Mouse (Mus musculus) MEL (cell line): ENCODE measurements at regions not wholly inside any gene's neighbourhood (a gene's known extent, or its start where the extent isn't known, plus 50 kb on each side); places are given as distances from the start of the nearest gene placed in this dataset.

ENCODE experiments used
- DNase-seq: peaks from one replicate; pipeline ENCODE4 v3.0.0; 2011; ENCODE audit warnings: low read depth, low spot score
- H3K27ac ChIP-seq: 2 replicates; pipeline ENCODE4 v1.5.1; 2012; ENCODE audit warnings: low read depth, mild to moderate bottlenecking, control low read depth, low read length, moderate library complexity; ENCODE audit not compliant: control insufficient read depth
- H3K27me3 ChIP-seq, 2 experiments: fragments of 150-350 bp in 1 of 2; sonication (generic) in 1 of 2; 2 replicates each; pipeline ENCODE4 v1.6.1; 2012; ENCODE audit warnings: low read length in 2 of 2, mild to moderate bottlenecking in 2 of 2, improper control_type of control experiment in 1 of 2, moderate library complexity in 1 of 2; ENCODE audit not compliant: insufficient read depth in 2 of 2, control insufficient read depth in 1 of 2
- H3K36me3 ChIP-seq, 2 experiments: 2 replicates each; pipeline ENCODE4 v1.6.1; 2012 to 2014; ENCODE audit warnings: low read length in 2 of 2, improper control_type of control experiment in 1 of 2, inconsistent platforms in 1 of 2, mild to moderate bottlenecking in 1 of 2; ENCODE audit not compliant: insufficient read depth in 2 of 2, control insufficient read depth in 1 of 2
- H3K4me1 ChIP-seq, 2 experiments: fragments of 150-350 bp in 1 of 2; sonication (generic) in 1 of 2; 2 replicates each; pipeline ENCODE4 v1.6.1; 2012; ENCODE audit warnings: low read length in 2 of 2, improper control_type of control experiment in 1 of 2, mild to moderate bottlenecking in 1 of 2; ENCODE audit not compliant: insufficient read depth in 2 of 2, control insufficient read depth in 1 of 2
- H3K4me3 ChIP-seq, 2 experiments: fragments of 150-350 bp in 1 of 2; sonication (generic) in 1 of 2; 2 replicates each; pipeline ENCODE4 v1.5.1; 2012; ENCODE audit warnings: low read depth in 2 of 2, low read length in 2 of 2, mild to moderate bottlenecking in 2 of 2, moderate library complexity in 2 of 2, control low read depth in 1 of 2, improper control_type of control experiment in 1 of 2; ENCODE audit not compliant: control insufficient read depth in 1 of 2, insufficient read depth in 1 of 2
- H3K79me2 ChIP-seq: 2 replicates; pipeline ENCODE4 v1.6.1; 2012; ENCODE audit warnings: mild to moderate bottlenecking, low read length, moderate library complexity; ENCODE audit not compliant: control insufficient read depth, poor library complexity, insufficient read depth
- H3K9ac ChIP-seq: 2 replicates; pipeline ENCODE4 v1.6.1; 2012; ENCODE audit warnings: low read depth, mild to moderate bottlenecking, control low read depth, low read length, moderate library complexity; ENCODE audit not compliant: control insufficient read depth, poor library complexity, severe bottlenecking
- H3K9me3 ChIP-seq: fragments of 150-350 bp; sonication (generic); replicated peaks from 2 replicates; pipeline ENCODE4 v1.6.1; 2012; ENCODE audit warnings: mild to moderate bottlenecking, low read length, improper control_type of control experiment, moderate library complexity; ENCODE audit not compliant: insufficient read depth
- BHLHE40 ChIP-seq: IDR thresholded peaks from 2 replicates; pipeline ENCODE4 v1.6.1; 2012; ENCODE audit warnings: low read depth, mild to moderate bottlenecking, inconsistent platforms, low read length, improper control_type of control experiment, borderline replicate concordance
- CHD1 ChIP-seq: IDR thresholded peaks from 2 replicates; pipeline ENCODE4 v1.6.1; 2012; ENCODE audit warnings: low read depth, mild to moderate bottlenecking, inconsistent platforms, low read length, improper control_type of control experiment
- EP300 ChIP-seq, 2 experiments: IDR thresholded peaks; 2 replicates each; pipeline ENCODE4 v1.6.1; 2011; ENCODE audit warnings: improper control_type of control experiment in 2 of 2, low read length in 2 of 2, low read depth in 1 of 2, mild to moderate bottlenecking in 1 of 2
- GABPA ChIP-seq: IDR thresholded peaks from 2 replicates; pipeline ENCODE4 v1.6.1; 2012; ENCODE audit warnings: low read depth, mild to moderate bottlenecking, inconsistent platforms, low read length, improper control_type of control experiment, moderate library complexity
- HCFC1 ChIP-seq: IDR thresholded peaks from 2 replicates; pipeline ENCODE4 v1.6.1; 2012; ENCODE audit warnings: low read depth, mild to moderate bottlenecking, inconsistent platforms, low read length, improper control_type of control experiment, moderate library complexity
- JUND ChIP-seq: IDR thresholded peaks from 2 replicates; pipeline ENCODE4 v1.6.1; 2011; ENCODE audit warnings: low read depth, mild to moderate bottlenecking, improper control_type of control experiment, low read length
- KAT2A ChIP-seq: conservative IDR thresholded peaks from 2 replicates; pipeline ENCODE4 v1.6.1; 2012; ENCODE audit warnings: low read depth, low read length, improper control_type of control experiment, inconsistent platforms
- MAZ ChIP-seq: IDR thresholded peaks from 2 replicates; pipeline ENCODE4 v1.6.1; 2012; ENCODE audit warnings: low read depth, mild to moderate bottlenecking, inconsistent platforms, low read length, improper control_type of control experiment
- MEF2A ChIP-seq: IDR thresholded peaks from 2 replicates; pipeline ENCODE4 v1.6.1; 2014; ENCODE audit warnings: low read depth, mild to moderate bottlenecking, inconsistent platforms, low read length, improper control_type of control experiment; ENCODE audit not compliant: poor library complexity, insufficient replicate concordance, severe bottlenecking; ENCODE audit errors: extremely low read depth
- MYB ChIP-seq: IDR thresholded peaks from 2 replicates; pipeline ENCODE4 v1.6.1; 2011; ENCODE audit warnings: mild to moderate bottlenecking, low read depth, low read length, improper control_type of control experiment
- NELFE ChIP-seq: IDR thresholded peaks from 2 replicates; pipeline ENCODE4 v1.6.1; 2011; ENCODE audit warnings: low read depth, low read length, improper control_type of control experiment
- NRF1 ChIP-seq: IDR thresholded peaks from 2 replicates; pipeline ENCODE4 v1.6.1; 2014; ENCODE audit warnings: low read depth, mild to moderate bottlenecking, inconsistent platforms, low read length, improper control_type of control experiment, moderate library complexity; ENCODE audit not compliant: poor library complexity, insufficient read depth, severe bottlenecking
- POLR2AphosphoS5 ChIP-seq: IDR thresholded peaks from 2 replicates; pipeline ENCODE4 v1.6.1; 2012; ENCODE audit warnings: low read depth, borderline replicate concordance, mild to moderate bottlenecking, inconsistent platforms, low read length, moderate library complexity, mixed read lengths
- RCOR1 ChIP-seq: IDR thresholded peaks from 2 replicates; pipeline ENCODE4 v1.6.1; 2012; ENCODE audit warnings: low read depth, mild to moderate bottlenecking, inconsistent platforms, low read length, improper control_type of control experiment
- SIN3A ChIP-seq: IDR thresholded peaks from 2 replicates; pipeline ENCODE4 v1.6.1; 2012; ENCODE audit warnings: low read length, improper control_type of control experiment, inconsistent platforms
- TCF12 ChIP-seq: IDR thresholded peaks from 2 replicates; pipeline ENCODE4 v1.6.1; 2014; ENCODE audit warnings: low read depth, mild to moderate bottlenecking, inconsistent platforms, low read length, improper control_type of control experiment, moderate library complexity
- UBTF ChIP-seq: IDR thresholded peaks from 2 replicates; pipeline ENCODE4 v1.6.1; 2012; ENCODE audit warnings: low read depth, mild to moderate bottlenecking, inconsistent platforms, low read length, improper control_type of control experiment, moderate library complexity, borderline replicate concordance; ENCODE audit not compliant: insufficient read depth
- ZMIZ1 ChIP-seq: IDR thresholded peaks from 2 replicates; pipeline ENCODE4 v1.6.1; 2012; ENCODE audit warnings: low read depth, mild to moderate bottlenecking, inconsistent platforms, low read length, improper control_type of control experiment, moderate library complexity
- ZNF384 ChIP-seq: IDR thresholded peaks from 2 replicates; pipeline ENCODE4 v1.6.1; 2012; ENCODE audit warnings: low read depth, mild to moderate bottlenecking, inconsistent platforms, low read length, improper control_type of control experiment

DNA sequence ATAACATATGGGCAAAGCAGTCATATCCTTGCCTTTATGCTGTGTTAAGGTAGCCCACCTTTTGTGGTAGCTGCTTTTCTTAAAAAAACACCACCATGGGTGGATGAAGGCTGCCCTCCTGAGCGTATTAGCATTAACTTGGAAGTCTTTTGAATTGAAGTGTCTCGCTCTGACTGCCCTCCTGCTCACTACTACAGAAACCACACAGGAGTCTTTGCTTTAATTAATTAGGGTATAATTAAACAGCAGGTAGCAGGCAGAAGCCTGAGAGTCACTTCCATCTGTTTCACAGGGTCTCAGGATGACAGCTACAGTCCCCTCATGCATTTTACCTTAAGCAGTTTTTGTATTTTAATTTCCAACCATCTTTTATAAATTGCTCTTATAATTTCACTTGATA, 240.2 kb upstream of the Tacr3 start:
- Histone ChIP-seq H3K27me3 (no peaks in the 10 kb centered on the region; a peak in 1 of 4 replicates), H3K9ac (no peak overlapping the region), H3K79me2 (no peaks in the 10 kb centered on the region), H3K9me3 (no peaks in the 10 kb centered on the region), H3K4me3 (no peak overlapping the region), H3K27ac (no peak overlapping the region), H3K36me3 (no peaks in the 10 kb centered on the region), H3K4me1 (no peaks in the 10 kb centered on the region)
- TF ChIP-seq UBTF (no peak), GABPA (no peak), POLR2AphosphoS5 (no peak), KAT2A (no peak), ZNF384 (no peak), NELFE (no peak), MAZ (no peak), MEF2A (no peak), SIN3A (no peak), CHD1 (no peak), RCOR1 (no peak), JUND (no peak), BHLHE40 (no peak), TCF12 (no peak), HCFC1 (no peak)
- DNase-seq: no peak

- TF ChIP-seq JUND: no peak
- no peak for TF ChIP-seq ZNF384
- TF ChIP-seq MEF2A: no peak
- no peak for TF ChIP-seq MAZ
- TF ChIP-seq POLR2AphosphoS5: no peak
- TF ChIP-seq KAT2A: no peak
- TF ChIP-seq NRF1: no peak
- TF ChIP-seq MYB: no peak
- TF ChIP-seq EP300 (IDR thresholded peaks at IDR 0.05; ENCODE audit: low read depth in 1 of 2, low read length in 2 of 2): no peak
- no peak for TF ChIP-seq ZMIZ1
- TF ChIP-seq, all 39 proteins: peak for 0
- no peak overlapping the region for H3K27ac ChIP-seq
- no peak for DNase-seq
Observed at GRCm38 (mm10) chr3:134602919-134603318, 225.9 kb upstream of the Tacr3 start.

More at GRCm38 (mm10) chr3:134602919-134603318, 225.9 kb upstream of the Tacr3 start:
- no peaks in the 10 kb centered on the region for H3K27me3 ChIP-seq
- H3K79me2 ChIP-seq: no peaks in the 10 kb centered on the region
- no peaks in the 10 kb centered on the region for H3K9me3 ChIP-seq
- H3K9ac ChIP-seq: no peak overlapping the region
- no peak overlapping the region for H3K4me3 ChIP-seq
- H3K4me1 ChIP-seq: no peaks in the 10 kb centered on the region
- H3K36me3 ChIP-seq: no peaks in the 10 kb centered on the region
